Mouse (Mus musculus) thymus, postnatal 25 days (tissue): Measurements from ENCODE around the gene Them5.
A peak's percentile ranks its signal among the peaks of the same experiment; 100 is the strongest.

ENCODE experiments used
- DNase-seq: peaks from one replicate; pipeline ENCODE4 v3.0.0; 2022

Them5 gene

GRCm38 (mm10) chr3:94341959-94342422 lies at the start of gene Them5:
Gene Them5, plus strand, starts transcription at chr3:94342099.
- no peak for DNase-seq

- DNase-seq = no peak
Observed at GRCm38 (mm10) chr3:94305457-94305856, 36.4 kb upstream of the Them5 start.

- DNase-seq = no peak
Observed at GRCm38 (mm10) chr3:94306975-94307374, 34.9 kb upstream of the Them5 start.

- DNase-seq = peak; percentile 88
Observed at GRCm38 (mm10) chr3:94309633-94310363, 32.1 kb upstream of the Them5 start, which contains the start of gene Them4. Gene Them4, plus strand, starts transcription at chr3:94310089.

- DNase-seq = no peak
Observed at GRCm38 (mm10) chr3:94310491-94310890, 31.4 kb upstream of the Them5 start.

- no peak for DNase-seq
Observed at GRCm38 (mm10) chr3:94310911-94311310, 31.0 kb upstream of the Them5 start.

- no peak for DNase-seq
Observed at GRCm38 (mm10) chr3:94311376-94311775, 30.5 kb upstream of the Them5 start.

GRCm38 (mm10) chr3:94328681-94329080 lies 13.2 kb upstream of the Them5 start:
- DNase-seq = peak; percentile 26

- no peak for DNase-seq
Observed at GRCm38 (mm10) chr3:94334442-94334841, 7.5 kb upstream of the Them5 start.

- DNase-seq = no peak
Observed at GRCm38 (mm10) chr3:94338522-94338921, 3.4 kb upstream of the Them5 start.

- no peak for DNase-seq
Observed at GRCm38 (mm10) chr3:94342552-94342951, 653 bp downstream of the Them5 start.

GRCm38 (mm10) chr3:94344182-94344581 lies 2.3 kb downstream of the Them5 start:
- DNase-seq = no peak

GRCm38 (mm10) chr3:94344897-94345296 lies 3.0 kb downstream of the Them5 start:
- no peak for DNase-seq

GRCm38 (mm10) chr3:94348146-94348545 lies 6.2 kb downstream of the Them5 start:
- no peak for DNase-seq

GRCm38 (mm10) chr3:94360812-94361211 lies 18.9 kb downstream of the Them5 start:
- no peak for DNase-seq

GRCm38 (mm10) chr3:94362138-94362537 lies 20.2 kb downstream of the Them5 start, which contains the start of gene C2cd4d:
Gene C2cd4d, plus strand, starts transcription at chr3:94362438.
- DNase-seq = no peak

GRCm38 (mm10) chr3:94363291-94364153 lies 21.6 kb downstream of the Them5 start:
- no peak for DNase-seq

- DNase-seq = no peak
Observed at GRCm38 (mm10) chr3:94364154-94364526, 22.2 kb downstream of the Them5 start.

- DNase-seq = peak; percentile 85
Observed at GRCm38 (mm10) chr3:94366761-94367160, 24.9 kb downstream of the Them5 start.

- DNase-seq = no peak
Observed at GRCm38 (mm10) chr3:94367511-94367910, 25.6 kb downstream of the Them5 start.

- peak; percentile 41 for DNase-seq
Observed at GRCm38 (mm10) chr3:94368631-94369030, 26.7 kb downstream of the Them5 start.

- DNase-seq = no peak
Observed at GRCm38 (mm10) chr3:94369709-94370108, 27.8 kb downstream of the Them5 start.

- DNase-seq = no peak
Observed at GRCm38 (mm10) chr3:94371637-94372036, 29.7 kb downstream of the Them5 start.

- no peak for DNase-seq
Observed at GRCm38 (mm10) chr3:94372038-94372437, 30.1 kb downstream of the Them5 start.
